Mouse (Mus musculus): Measurements from ENCODE around the gene Gjb5. TPM values are rescaled to one million over a fixed set of nuclear protein-coding genes. Genes with fewer than 3 reads are reported as not detected.
A peak's percentile ranks its signal among the peaks of the same experiment; 100 is the strongest.

Gene Gjb5
- polyA plus RNA-seq, 1 experiment from 2014 or later: 0.51 TPM

DNA sequence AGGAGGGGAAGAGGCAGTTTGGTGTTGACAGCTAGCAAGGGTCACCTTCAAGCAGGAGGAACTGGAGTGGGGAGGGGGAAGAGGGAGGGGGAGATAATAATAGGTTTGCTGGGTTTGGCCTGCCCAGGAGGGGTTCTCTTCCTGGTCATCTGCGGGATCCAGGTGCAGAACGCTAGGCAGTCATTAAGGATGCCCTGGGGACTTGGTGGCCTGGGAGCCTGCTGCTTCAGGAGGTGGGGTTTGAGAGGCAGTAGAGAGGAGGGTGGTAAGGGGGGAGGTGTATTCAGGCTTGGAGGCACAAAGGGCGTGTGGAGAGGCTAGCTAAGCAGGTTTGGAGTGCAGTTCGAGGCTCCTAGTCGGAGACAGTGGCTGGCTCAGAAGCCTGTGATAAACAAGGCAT lies 7.5 kb upstream of the Gjb5 start:
- ATAC-seq (ENCODE audit: insufficient read depth): no peak

DNA sequence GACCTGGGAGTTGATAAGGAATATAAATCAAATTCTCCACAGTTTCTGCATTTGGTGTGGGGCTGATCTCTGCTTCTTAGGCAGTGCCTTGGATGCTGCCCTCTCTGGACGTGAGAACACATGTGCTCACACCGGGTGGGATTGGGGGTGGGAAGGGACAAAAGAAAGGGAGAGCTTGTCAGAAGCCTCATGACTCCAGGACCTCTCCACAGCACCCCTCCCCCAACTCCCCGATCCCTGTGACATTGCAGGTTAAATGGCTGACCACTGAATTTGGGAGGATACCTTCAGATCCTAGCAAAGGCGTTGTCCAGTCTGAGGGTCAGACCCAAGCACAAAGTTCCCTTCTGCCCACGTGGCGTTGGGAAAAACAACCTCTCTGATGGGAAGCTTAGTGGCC lies 6.5 kb upstream of the Gjb5 start:
- H3K9ac ChIP-seq: no peak overlapping the region
- no peak for ATAC-seq (ENCODE audit: insufficient read depth)
- H3K4me2 ChIP-seq: no peak overlapping the region
- TF ChIP-seq CTCF (IDR thresholded peaks at IDR 0.05; ENCODE audit: low read depth): no peak
- no peaks in the 10 kb centered on the region for H3K36me3 ChIP-seq (ENCODE audit: insufficient read depth)
- no peaks in the 10 kb centered on the region for H3K9me3 ChIP-seq (ENCODE audit: low read depth, low read length)
- no peak overlapping the region for H3K27ac ChIP-seq (ENCODE audit: low read depth)
- DNase-seq: no peak
- no peaks in the 10 kb centered on the region for H3K4me1 ChIP-seq (ENCODE audit: insufficient read depth)
- H3K4me3 ChIP-seq (ENCODE audit: low read depth, low read length): no peak overlapping the region
- no peaks in the 10 kb centered on the region for H3K27me3 ChIP-seq (ENCODE audit: insufficient read depth, low read length)
- 54% methylated on average over 6 of the region's 6 CpGs for WGBS

More for the DNA sequence above, 7.5 kb upstream of the Gjb5 start:
- WGBS: 19% methylated on average over 5 of the region's 5 CpGs
- H3K27me3 ChIP-seq (ENCODE audit: insufficient read depth, low read length): no peaks in the 10 kb centered on the region
- no peaks in the 10 kb centered on the region for H3K4me1 ChIP-seq (ENCODE audit: insufficient read depth)
- no peak overlapping the region for H3K27ac ChIP-seq (ENCODE audit: low read depth)
- no peaks in the 10 kb centered on the region for H3K36me3 ChIP-seq (ENCODE audit: insufficient read depth)
- DNase-seq: no peak
- no peak for TF ChIP-seq CTCF (IDR thresholded peaks at IDR 0.05; ENCODE audit: low read depth)
- H3K9me3 ChIP-seq (ENCODE audit: low read depth, low read length): no peaks in the 10 kb centered on the region
- H3K4me3 ChIP-seq (ENCODE audit: low read depth, low read length): no peak overlapping the region
- no peak overlapping the region for H3K9ac ChIP-seq
- H3K4me2 ChIP-seq: no peak overlapping the region

DNA sequence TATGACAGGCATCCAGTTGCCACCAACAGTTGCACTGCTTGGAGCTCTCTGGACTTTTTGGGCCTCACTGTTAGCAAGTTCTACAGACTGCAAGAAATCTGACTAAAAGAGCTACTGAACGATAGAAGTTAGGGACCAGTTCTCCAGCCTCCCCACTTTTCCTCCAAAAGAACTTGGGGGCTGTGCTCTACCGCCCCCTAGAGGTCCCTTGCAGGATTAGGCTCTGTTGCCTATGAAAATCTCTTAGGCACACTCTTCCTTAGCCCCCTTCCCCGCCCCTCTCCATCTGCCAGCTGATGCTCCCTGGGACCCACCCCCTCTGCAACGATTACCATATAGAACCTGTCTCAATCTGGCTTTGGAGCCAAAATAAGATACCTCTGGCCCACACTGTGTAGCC lies 5.3 kb upstream of the Gjb5 start:
- Histone ChIP-seq H3K4me2 (no peak overlapping the region), H3K4me3 (ENCODE audit: low read depth, low read length) (no peak overlapping the region), H3K27ac (ENCODE audit: low read depth) (no peak overlapping the region), H3K9me3 (ENCODE audit: low read depth, low read length) (no peaks in the 10 kb centered on the region), H3K36me3 (ENCODE audit: insufficient read depth) (no peaks in the 10 kb centered on the region), H3K9ac (no peak overlapping the region), H3K27me3 (ENCODE audit: insufficient read depth, low read length) (no peaks in the 10 kb centered on the region), H3K4me1 (ENCODE audit: insufficient read depth) (no peaks in the 10 kb centered on the region)
- DNase-seq (no peak), ATAC-seq (ENCODE audit: insufficient read depth) (no peak)
- WGBS: 52% methylated on average over 4 of the region's 4 CpGs
- peak; percentile 27 for TF ChIP-seq CTCF (IDR thresholded peaks at IDR 0.05; ENCODE audit: low read depth)

- TF ChIP-seq CTCF (IDR thresholded peaks at IDR 0.05; ENCODE audit: low read depth): no peak
- no peak overlapping the region for H3K27ac ChIP-seq (ENCODE audit: low read depth)
- no peaks in the 10 kb centered on the region for H3K27me3 ChIP-seq (ENCODE audit: insufficient read depth, low read length)
- no peaks in the 10 kb centered on the region for H3K36me3 ChIP-seq (ENCODE audit: insufficient read depth)
- no peaks in the 10 kb centered on the region for H3K9me3 ChIP-seq (ENCODE audit: low read depth, low read length)
- H3K9ac ChIP-seq: no peak overlapping the region
- 93% methylated on average over 3 of the region's 3 CpGs for WGBS
- no peak overlapping the region for H3K4me2 ChIP-seq
- ATAC-seq (ENCODE audit: insufficient read depth) (no peak), DNase-seq (no peak)
- H3K4me1 ChIP-seq (ENCODE audit: insufficient read depth): no peaks in the 10 kb centered on the region
- H3K4me3 ChIP-seq (ENCODE audit: low read depth, low read length): no peak overlapping the region
Measured at GRCm38 (mm10) chr4:127362520-127362919, 4.5 kb upstream of the Gjb5 start.

GRCm38 (mm10) chr4:127354506-127355485 lies 3.2 kb downstream of the Gjb5 start:
- H3K27ac ChIP-seq (ENCODE audit: low read depth): no peak overlapping the region

DNA sequence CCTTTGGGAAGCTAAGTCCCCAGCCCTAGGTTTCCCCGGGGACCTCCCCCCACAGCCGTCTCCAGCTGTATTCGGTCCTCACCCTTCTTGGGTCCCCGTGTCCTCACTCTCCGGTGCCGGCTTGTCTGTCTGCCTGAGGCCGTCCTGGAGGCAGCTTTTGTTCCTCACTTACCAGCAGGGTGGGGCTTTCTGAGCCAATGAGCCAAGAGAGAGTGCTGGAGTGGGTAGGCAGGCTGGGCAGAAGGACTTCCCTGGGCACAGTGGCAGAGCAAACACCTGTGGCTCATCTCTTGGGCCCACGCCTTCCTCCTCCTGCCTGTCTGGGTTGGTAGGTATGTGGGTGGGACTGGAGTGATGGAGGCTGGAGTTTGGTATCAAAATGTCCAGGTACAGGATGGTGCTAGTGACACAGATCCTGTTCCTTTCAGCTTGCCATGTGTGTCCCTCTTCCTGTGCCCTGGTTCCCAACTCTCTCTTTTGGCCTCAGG lies 4.0 kb downstream of the Gjb5 start, which contains the start of gene Gjb4:
TSS of gene Gjb4 (minus strand) at position 131 of the 488 bp plus-strand sequence.
- H3K27me3 ChIP-seq (ENCODE audit: insufficient read depth, low read length): no peaks in the 10 kb centered on the region
- no peaks in the 10 kb centered on the region for H3K9me3 ChIP-seq (ENCODE audit: low read depth, low read length)
- no peak for TF ChIP-seq CTCF (IDR thresholded peaks at IDR 0.05; ENCODE audit: low read depth)
- no peak within 1 kb of the TSS for H3K4me3 ChIP-seq (ENCODE audit: low read depth, low read length)
- H3K36me3 ChIP-seq (ENCODE audit: insufficient read depth): no peaks in the 10 kb centered on the region
- DNase-seq (no peak), ATAC-seq (ENCODE audit: insufficient read depth) (no peak)
- H3K4me2 ChIP-seq: no peak within 1 kb of the TSS
- 45% methylated on average over 8 of the region's 8 CpGs for WGBS
- H3K9ac ChIP-seq: no peak within 1 kb of the TSS
- peaks cover 6% of the 10 kb centered on the region; the same call in 1 of the 2 replicates for H3K4me1 ChIP-seq (ENCODE audit: insufficient read depth)
- H3K27ac ChIP-seq (ENCODE audit: low read depth): no peak within 1 kb of the TSS

More at GRCm38 (mm10) chr4:127354506-127355485, 3.2 kb downstream of the Gjb5 start:
- ATAC-seq (ENCODE audit: insufficient read depth): peak; percentile 29; the same call in 1 of the 2 replicates
- Histone ChIP-seq H3K4me1 (ENCODE audit: insufficient read depth) (peaks cover 6% of the 10 kb centered on the region; the same call in 1 of the 2 replicates), H3K9ac (no peak overlapping the region), H3K4me2 (no peak overlapping the region), H3K27me3 (ENCODE audit: insufficient read depth, low read length) (no peaks in the 10 kb centered on the region), H3K9me3 (ENCODE audit: low read depth, low read length) (no peaks in the 10 kb centered on the region), H3K36me3 (ENCODE audit: insufficient read depth) (no peaks in the 10 kb centered on the region), H3K4me3 (ENCODE audit: low read depth, low read length) (no peak overlapping the region)
- DNase-seq: peak; percentile 39
- TF ChIP-seq CTCF (IDR thresholded peaks at IDR 0.05; ENCODE audit: low read depth): no peak
- WGBS: 22% methylated on average over 15 of the region's 15 CpGs

DNA sequence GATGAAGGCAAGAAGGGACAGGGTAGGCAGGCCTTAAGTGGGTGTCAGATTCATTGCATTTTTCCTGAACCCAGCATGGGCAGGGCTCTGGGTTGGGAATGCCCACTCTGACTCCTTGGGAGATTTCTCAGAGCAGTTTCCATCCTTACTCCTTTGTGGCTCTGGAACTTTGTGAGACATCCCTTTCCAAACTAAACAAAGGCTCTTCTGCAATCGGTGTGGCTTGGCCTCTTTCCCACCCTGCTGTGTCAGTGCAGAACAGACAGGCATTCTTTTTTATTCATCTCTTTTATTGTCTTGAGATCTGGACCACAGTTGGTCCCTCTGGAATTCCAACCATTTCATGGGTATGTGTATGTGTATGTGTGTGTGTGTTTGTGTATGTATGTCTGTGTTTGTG lies 5.4 kb downstream of the Gjb5 start:
- ATAC-seq (ENCODE audit: insufficient read depth): no peak
- WGBS: 29% methylated on average over 1 of the region's 1 CpGs
- TF ChIP-seq CTCF (IDR thresholded peaks at IDR 0.05; ENCODE audit: low read depth): no peak

More for the DNA sequence above, 5.4 kb downstream of the Gjb5 start:
- Histone ChIP-seq H3K27ac (ENCODE audit: low read depth) (no peak overlapping the region), H3K4me3 (ENCODE audit: low read depth, low read length) (no peak overlapping the region), H3K4me1 (ENCODE audit: insufficient read depth) (peaks cover 6% of the 10 kb centered on the region; the same call in 1 of the 2 replicates), H3K36me3 (ENCODE audit: insufficient read depth) (no peaks in the 10 kb centered on the region), H3K4me2 (no peak overlapping the region), H3K9ac (no peak overlapping the region), H3K27me3 (ENCODE audit: insufficient read depth, low read length) (no peaks in the 10 kb centered on the region), H3K9me3 (ENCODE audit: low read depth, low read length) (no peaks in the 10 kb centered on the region)
- no peak for DNase-seq
